Mouse (Mus musculus) small intestine, adult 2 months (tissue): ENCODE data around the gene Grem2. TPM values are rescaled to one million over a fixed set of nuclear protein-coding genes. Genes with fewer than 3 reads are reported as not detected.

ENCODE experiments used
- H3K27ac ChIP-seq: fragments of 200-500 bp; 2 replicates; pipeline ENCODE4 v1.5.1; 2012; ENCODE audit warnings: low read depth, low read length, control low read depth, inconsistent platforms; ENCODE audit not compliant: insufficient read depth
- H3K27me3 ChIP-seq: fragments of 200-500 bp; 2 replicates; pipeline ENCODE4 v1.6.1; 2012; ENCODE audit warnings: mild to moderate bottlenecking, moderate library complexity, low read length, inconsistent platforms; ENCODE audit not compliant: control insufficient read depth, insufficient read depth
- H3K36me3 ChIP-seq: fragments of 200-500 bp; 2 replicates; pipeline ENCODE4 v1.6.1; 2012; ENCODE audit warnings: mild to moderate bottlenecking, low read length, control low read depth, inconsistent platforms; ENCODE audit not compliant: control insufficient read depth, insufficient read depth
- H3K4me1 ChIP-seq: fragments of 200-500 bp; 2 replicates; pipeline ENCODE4 v1.6.1; 2012; ENCODE audit warnings: low read length, inconsistent platforms, mixed read lengths; ENCODE audit not compliant: control insufficient read depth, insufficient read depth, insufficient read length
- H3K4me3 ChIP-seq: fragments of 200-500 bp; 2 replicates; pipeline ENCODE4 v1.5.1; 2012; ENCODE audit warnings: low read depth, mild to moderate bottlenecking, control low read depth, inconsistent platforms, low read length, moderate library complexity
- CTCF ChIP-seq: fragments of 200-500 bp; IDR thresholded peaks from 2 replicates; pipeline ENCODE4 v1.5.1; 2012; ENCODE audit warnings: low read depth, mild to moderate bottlenecking, control low read depth, inconsistent platforms, low read length, moderate library complexity, mixed read lengths; ENCODE audit not compliant: insufficient replicate concordance, insufficient read length; ENCODE audit errors: extremely low read depth
- POLR2A ChIP-seq: fragments of 200-500 bp; IDR thresholded peaks from 2 replicates; pipeline ENCODE4 v1.6.1; 2012; ENCODE audit warnings: low read depth, mild to moderate bottlenecking, control low read depth, inconsistent platforms, low read length, moderate library complexity
- WGBS: fragments of 180-500 bp; shearing (Covaris S2); methylation state at CpG from one replicate; pipeline ENCODE4 v1.1.7; 2018; 5-methylcytosine and 5-hydroxymethylcytosine counted together
- polyA plus RNA-seq: library from polyadenylated mRNA; depleted of rRNA; stranded (reverse); fragments of >200 nt; gene quantifications from 2 replicates; pipeline ENCODE4 v1.2.3, GENCODE M21; 2012; rRNA removed

Grem2 gene
- polyA plus RNA-seq: 4.0 and 4.9 TPM in 2 replicates

DNA sequence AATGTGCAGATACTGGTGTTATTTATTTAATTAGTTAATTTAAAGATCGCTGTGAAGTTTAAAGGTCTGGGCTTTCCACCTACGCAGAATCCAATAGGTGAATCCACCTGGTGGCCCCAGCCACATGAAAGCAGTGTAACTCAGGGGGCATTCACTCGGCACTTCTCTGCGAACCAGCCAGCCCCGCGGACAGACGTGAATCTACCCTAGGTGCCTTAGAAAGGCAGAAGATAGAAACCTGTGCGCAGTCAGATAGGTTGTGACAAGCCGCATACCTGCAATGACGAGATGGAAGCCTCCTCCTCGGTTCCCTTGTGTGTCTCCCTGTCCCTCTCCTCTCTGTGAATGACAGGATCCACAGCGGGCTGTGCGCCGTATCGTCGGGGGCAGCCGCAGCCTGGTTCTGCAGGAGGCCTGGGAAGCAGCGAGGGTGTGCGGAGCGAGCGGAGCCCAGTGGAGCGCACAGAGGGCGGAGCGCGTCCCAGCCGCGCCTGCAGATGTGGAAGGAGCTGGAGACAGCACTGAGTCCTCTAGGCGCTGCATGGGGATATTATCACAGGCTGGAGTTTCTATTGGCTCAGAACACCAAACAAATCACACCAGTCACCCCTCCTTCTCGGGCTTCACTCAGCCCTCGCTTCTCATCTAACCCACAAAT, at the start of gene Grem2:
Gene Grem2 (minus strand): TSS at position 522 of the 658 bp plus-strand sequence.
- Histone ChIP-seq H3K27me3 (no peaks in the 10 kb centered on the region), H3K36me3 (no peaks in the 10 kb centered on the region), H3K4me1 (no peaks in the 10 kb centered on the region), H3K4me3 (peak within 1 kb of the TSS; percentile 42), H3K27ac (no peak within 1 kb of the TSS)
- TF ChIP-seq POLR2A (no peak), CTCF (no peak)
- WGBS: 8% methylated on average over 30 of the region's 30 CpGs

- 83% methylated on average over 3 of the region's 3 CpGs for WGBS
- Histone ChIP-seq H3K4me1 (no peaks in the 10 kb centered on the region), H3K36me3 (no peaks in the 10 kb centered on the region), H3K27me3 (no peaks in the 10 kb centered on the region), H3K4me3 (no peak overlapping the region), H3K27ac (no peak overlapping the region)
- TF ChIP-seq POLR2A: no peak
- TF ChIP-seq CTCF: no peak
Observed at GRCm38 (mm10) chr1:174959837-174960236, 38.2 kb upstream of the Grem2 start.

DNA sequence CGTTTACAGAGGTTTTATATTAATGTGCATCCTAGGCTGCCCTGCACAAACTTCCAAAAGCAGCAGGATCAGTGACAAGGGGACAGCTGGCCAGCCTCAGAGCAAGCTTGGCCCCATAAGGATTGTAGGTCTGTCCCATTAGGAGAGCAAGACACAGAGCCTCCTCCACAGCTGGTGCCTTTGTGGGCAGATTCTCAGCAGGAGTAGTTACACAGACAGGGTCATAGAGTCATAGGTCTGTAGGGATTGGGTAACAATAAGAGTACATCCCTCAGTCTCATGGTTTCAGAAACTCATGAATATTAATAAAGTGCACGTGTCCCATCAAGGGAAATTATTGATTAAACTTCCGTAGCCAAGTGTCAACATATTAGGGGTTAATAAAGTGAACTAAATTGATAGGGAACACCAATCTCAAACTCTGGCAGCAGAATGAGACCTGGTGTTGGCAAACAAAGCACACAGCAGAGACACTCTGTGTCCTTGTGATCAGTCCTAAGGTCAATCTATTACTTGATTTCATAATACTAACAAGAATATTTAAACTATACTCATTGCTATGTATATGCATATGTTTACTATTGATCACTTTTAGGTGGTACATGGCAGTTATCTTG, 9.5 kb upstream of the Grem2 start:
- 41% methylated on average over 3 of the region's 3 CpGs for WGBS

GRCm38 (mm10) chr1:174929459-174930181, 8.0 kb upstream of the Grem2 start:
- no peaks in the 10 kb centered on the region for H3K4me1 ChIP-seq
- no peak overlapping the region for H3K4me3 ChIP-seq
- 84% methylated on average over 7 of the region's 7 CpGs for WGBS
- no peak for TF ChIP-seq CTCF
- no peak for TF ChIP-seq POLR2A
- H3K27me3 ChIP-seq: no peaks in the 10 kb centered on the region
- no peak overlapping the region for H3K27ac ChIP-seq
- H3K36me3 ChIP-seq: no peaks in the 10 kb centered on the region

More for the DNA sequence above, 9.5 kb upstream of the Grem2 start:
- Histone ChIP-seq H3K27me3 (no peaks in the 10 kb centered on the region), H3K27ac (no peak overlapping the region), H3K4me3 (no peak overlapping the region), H3K4me1 (no peaks in the 10 kb centered on the region), H3K36me3 (no peaks in the 10 kb centered on the region)
- no peak for TF ChIP-seq POLR2A

- Histone ChIP-seq H3K4me3 (no peak overlapping the region), H3K27me3 (no peaks in the 10 kb centered on the region), H3K36me3 (no peaks in the 10 kb centered on the region), H3K27ac (no peak overlapping the region), H3K4me1 (no peaks in the 10 kb centered on the region)
- TF ChIP-seq POLR2A (no peak), CTCF (no peak)
- 97% methylated on average over 4 of the region's 4 CpGs for WGBS
Observed at GRCm38 (mm10) chr1:174918949-174919348, 2.7 kb downstream of the Grem2 start.

DNA sequence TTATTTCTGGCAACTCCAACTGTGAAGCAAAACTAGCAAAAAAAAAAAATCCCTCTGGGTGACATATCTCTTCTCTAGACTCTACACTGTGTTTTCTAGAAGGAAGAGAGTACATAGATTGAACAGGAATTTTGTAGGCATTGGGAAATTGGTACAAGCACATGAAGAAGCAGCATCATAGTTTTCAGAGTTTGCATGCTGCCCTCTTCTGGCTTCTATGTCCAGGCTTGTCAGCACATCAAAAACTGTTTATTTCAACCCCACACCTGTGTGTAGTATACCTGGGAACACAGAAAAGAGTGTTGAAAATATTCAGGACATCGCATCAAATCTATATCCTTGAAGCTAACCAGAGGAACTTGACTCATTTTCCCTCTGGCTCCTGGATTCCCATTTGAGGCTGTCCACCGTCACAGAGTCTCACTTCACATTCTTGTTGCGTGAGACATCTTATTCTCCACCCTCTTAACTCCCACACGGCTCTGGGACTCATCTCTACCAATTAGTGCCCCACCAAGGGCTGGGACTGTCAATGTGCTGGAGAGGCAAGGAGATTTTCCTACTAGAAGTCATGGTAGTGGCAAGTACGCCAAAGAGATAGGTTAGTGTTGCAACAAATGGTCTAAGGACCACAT, 3.3 kb downstream of the Grem2 start:
- 73% methylated on average over 5 of the region's 5 CpGs for WGBS
- Histone ChIP-seq H3K4me1 (no peaks in the 10 kb centered on the region), H3K27ac (no peak overlapping the region), H3K36me3 (no peaks in the 10 kb centered on the region), H3K4me3 (no peak overlapping the region), H3K27me3 (no peaks in the 10 kb centered on the region)
- TF ChIP-seq CTCF (no peak), POLR2A (no peak)

GRCm38 (mm10) chr1:174909834-174910233, 11.8 kb downstream of the Grem2 start:
- no peaks in the 10 kb centered on the region for H3K36me3 ChIP-seq
- H3K4me3 ChIP-seq: no peak overlapping the region
- TF ChIP-seq POLR2A (no peak), CTCF (no peak)
- H3K27me3 ChIP-seq: no peaks in the 10 kb centered on the region
- no peak overlapping the region for H3K27ac ChIP-seq
- WGBS: 81% methylated on average over 3 of the region's 3 CpGs
- H3K4me1 ChIP-seq: no peaks in the 10 kb centered on the region
